Mouse (Mus musculus) common myeloid progenitor, adult 5-6 weeks (primary cell): Measurements from ENCODE around the gene Ttc6. TPM values are rescaled to one million over a fixed set of nuclear protein-coding genes. Genes with fewer than 3 reads are reported as not detected.

Experiments
- ATAC-seq: replicated peaks from 2 replicates; pipeline ENCODE4 v1.8.0; 2016; ENCODE audit warnings: low read depth, mild to moderate bottlenecking, moderate TSS enrichment, inconsistent platforms; ENCODE audit not compliant: poor library complexity, severe bottlenecking
- total RNA-seq: library from RNA; stranded (forward); fragments of 200-1000, 187-1606 nt; gene quantifications from 2 replicates; pipeline ENCODE4 v1.2.3, GENCODE M21; 2017

The Ttc6 gene
- total RNA-seq, 1 experiment from 2014 or later, result not detected

GRCm38 (mm10) chr12:57544641-57545370 is 19.1 kb upstream of the Ttc6 start:
- ATAC-seq, result no peak

- ATAC-seq, result no peak
These were observed 18.3 kb upstream of the Ttc6 start for GRCm38 (mm10) chr12:57545371-57546241.

- peak; percentile 66 for ATAC-seq
These were observed 17.3 kb upstream of the Ttc6 start, which contains the start of gene Foxa1 for GRCm38 (mm10) chr12:57546415-57547201. Foxa1 (minus strand) TSS chr12:57546916.

- no peak for ATAC-seq
These were observed 16.0 kb upstream of the Ttc6 start for GRCm38 (mm10) chr12:57547890-57548289.

GRCm38 (mm10) chr12:57548352-57548980 is 15.4 kb upstream of the Ttc6 start:
- ATAC-seq, result peak; percentile 27

GRCm38 (mm10) chr12:57548981-57549666 is 14.8 kb upstream of the Ttc6 start:
- ATAC-seq, result no peak

GRCm38 (mm10) chr12:57549667-57550160 is 14.2 kb upstream of the Ttc6 start:
- ATAC-seq, result no peak

GRCm38 (mm10) chr12:57550181-57550808 is 13.6 kb upstream of the Ttc6 start:
- no peak for ATAC-seq

GRCm38 (mm10) chr12:57550881-57551280 is 13.0 kb upstream of the Ttc6 start:
- no peak for ATAC-seq

- ATAC-seq, result no peak
These were observed 11.6 kb upstream of the Ttc6 start for GRCm38 (mm10) chr12:57552286-57552685.

- ATAC-seq, result no peak
These were observed 9.8 kb upstream of the Ttc6 start for GRCm38 (mm10) chr12:57554091-57554490.

- no peak for ATAC-seq
These were observed 7.9 kb downstream of the Ttc6 start for GRCm38 (mm10) chr12:57571773-57572172.

GRCm38 (mm10) chr12:57572415-57572814 is 8.5 kb downstream of the Ttc6 start:
- ATAC-seq, result no peak

GRCm38 (mm10) chr12:57575931-57576628 is 12.2 kb downstream of the Ttc6 start:
- ATAC-seq, result peak; percentile 47; the same call in 1 of the 2 replicates

GRCm38 (mm10) chr12:57607624-57608023 is 43.7 kb downstream of the Ttc6 start:
- no peak for ATAC-seq

- no peak for ATAC-seq
These were observed 51.2 kb downstream of the Ttc6 start for GRCm38 (mm10) chr12:57615137-57615536.

GRCm38 (mm10) chr12:57622030-57622429 is 58.1 kb downstream of the Ttc6 start:
- no peak for ATAC-seq

GRCm38 (mm10) chr12:57623264-57623663 is 59.4 kb downstream of the Ttc6 start:
- ATAC-seq, result no peak
